Mouse (Mus musculus) small intestine, adult 2 months (tissue): ENCODE measurements around the gene Diaph3.

Experiments
- CTCF ChIP-seq: fragments of 200-500 bp; IDR thresholded peaks from 2 replicates; pipeline ENCODE4 v1.5.1; 2012; ENCODE audit warnings: low read depth, mild to moderate bottlenecking, control low read depth, inconsistent platforms, low read length, moderate library complexity, mixed read lengths; ENCODE audit not compliant: insufficient replicate concordance, insufficient read length; ENCODE audit errors: extremely low read depth
- POLR2A ChIP-seq: fragments of 200-500 bp; IDR thresholded peaks from 2 replicates; pipeline ENCODE4 v1.6.1; 2012; ENCODE audit warnings: low read depth, mild to moderate bottlenecking, control low read depth, inconsistent platforms, low read length, moderate library complexity

- no peak for TF ChIP-seq CTCF
- no peak for TF ChIP-seq POLR2A
These were observed 500.9 kb downstream of the Diaph3 start for GRCm38 (mm10) chr14:86640086-86640485.
